Mouse (Mus musculus) heart, embryonic 12.5 days (tissue): Measurements from ENCODE around the gene Prkn. TPM values are rescaled to one million over a fixed set of nuclear protein-coding genes. Genes with fewer than 3 reads are reported as not detected.

Source experiments
- ATAC-seq: fragments of 200-750 bp; cut with Nextera tagmentation; 2 replicates; pipeline ENCODE4 v1.8.0; 2017; ENCODE audit warnings: moderate TSS enrichment, moderate library complexity; ENCODE audit not compliant: insufficient number of reproducible peaks, low FRiP score
- H3K27ac ChIP-seq: fragments of 300-500 bp; sonication (generic); 2 replicates; pipeline ENCODE4 v1.5.1; 2016; ENCODE audit warnings: mild to moderate bottlenecking, moderate library complexity; ENCODE audit not compliant: poor library complexity, severe bottlenecking
- H3K27me3 ChIP-seq: fragments of 300-500 bp; sonication (generic); replicated peaks from 2 replicates; pipeline ENCODE4 v1.6.1; 2016; ENCODE audit warnings: mild to moderate bottlenecking, moderate library complexity
- H3K36me3 ChIP-seq: fragments of 300-500 bp; sonication (generic); 2 replicates; pipeline ENCODE4 v1.6.1; 2016; ENCODE audit warnings: mild to moderate bottlenecking, moderate library complexity
- H3K4me1 ChIP-seq: fragments of 300-500 bp; sonication (generic); replicated peaks from 2 replicates; pipeline ENCODE4 v1.6.1; 2016; ENCODE audit warnings: mild to moderate bottlenecking
- H3K4me2 ChIP-seq: fragments of 300-500 bp; sonication (generic); 2 replicates; pipeline ENCODE4 v1.6.1; 2016; ENCODE audit warnings: mild to moderate bottlenecking, moderate library complexity
- H3K4me3 ChIP-seq: fragments of 300-500 bp; sonication (generic); 2 replicates; pipeline ENCODE4 v1.5.1; 2016; ENCODE audit warnings: mild to moderate bottlenecking
- H3K9ac ChIP-seq: fragments of 300-500 bp; sonication (generic); 2 replicates; pipeline ENCODE4 v1.6.1; 2016; ENCODE audit warnings: mild to moderate bottlenecking, moderate library complexity
- H3K9me3 ChIP-seq: fragments of 300-500 bp; sonication (generic); replicated peaks from 2 replicates; pipeline ENCODE4 v1.6.1; 2016; ENCODE audit warnings: mild to moderate bottlenecking, moderate library complexity
- WGBS: fragments of 180-500 bp; shearing (Covaris S2); methylation state at CpG from one replicate; pipeline ENCODE4 v1.1.7; 2016; 5-methylcytosine and 5-hydroxymethylcytosine counted together
- polyA plus RNA-seq: library from polyadenylated mRNA; unstranded; fragments of >200 nt; fragmentation: Nextera tagmentation; extraction: Ambion mirVana; gene quantifications from 2 replicates; pipeline ENCODE4 v1.2.1, GENCODE M21; 2016

The Prkn gene
- polyA plus RNA-seq, 1 experiment from 2014 or later: 1.5 TPM

DNA sequence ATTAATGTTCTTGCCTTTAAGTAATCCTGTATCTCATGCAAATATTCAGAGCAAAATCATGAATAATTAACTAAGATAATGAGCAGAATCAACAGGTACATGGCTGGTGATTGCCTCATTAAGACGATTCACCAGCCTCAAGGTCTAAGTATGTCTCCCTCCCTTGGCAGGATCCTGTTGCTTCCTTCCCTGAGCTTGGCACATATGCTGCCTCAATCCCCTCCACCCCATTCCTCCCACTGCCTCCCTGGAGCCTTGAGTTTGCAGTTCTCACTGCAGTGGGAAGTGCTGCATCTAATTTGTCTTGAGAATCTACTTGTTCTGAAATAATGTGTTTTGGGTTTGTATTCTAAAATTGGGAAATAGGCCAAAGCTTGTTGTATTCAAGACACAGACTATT lies 496.0 kb downstream of the Prkn start:
- no peaks in the 10 kb centered on the region for H3K4me1 ChIP-seq
- WGBS: 55% methylated on average over 1 of the region's 1 CpGs
- H3K9ac ChIP-seq: no peak overlapping the region
- H3K9me3 ChIP-seq: no peaks in the 10 kb centered on the region
- no peak overlapping the region for H3K4me3 ChIP-seq
- 0 out of 2 replicates have a peak, but pooled peaks cover 3% of the 10 kb centered on the region for H3K27me3 ChIP-seq
- no peaks in the 10 kb centered on the region for H3K36me3 ChIP-seq
- ATAC-seq: no peak
- H3K27ac ChIP-seq: no peak overlapping the region
- H3K4me2 ChIP-seq: no peak overlapping the region

GRCm38 (mm10) chr17:11340368-11340767 lies 500.2 kb downstream of the Prkn start:
- H3K9ac ChIP-seq: no peak overlapping the region
- H3K4me1 ChIP-seq: no peaks in the 10 kb centered on the region
- H3K9me3 ChIP-seq: no peaks in the 10 kb centered on the region
- H3K27ac ChIP-seq: no peak overlapping the region
- ATAC-seq: no peak
- no peaks in the 10 kb centered on the region for H3K36me3 ChIP-seq
- H3K4me2 ChIP-seq: no peak overlapping the region
- H3K27me3 ChIP-seq: 0 out of 2 replicates have a peak, but pooled peaks cover 3% of the 10 kb centered on the region
- 38% methylated on average over 4 of the region's 4 CpGs for WGBS
- no peak overlapping the region for H3K4me3 ChIP-seq

DNA sequence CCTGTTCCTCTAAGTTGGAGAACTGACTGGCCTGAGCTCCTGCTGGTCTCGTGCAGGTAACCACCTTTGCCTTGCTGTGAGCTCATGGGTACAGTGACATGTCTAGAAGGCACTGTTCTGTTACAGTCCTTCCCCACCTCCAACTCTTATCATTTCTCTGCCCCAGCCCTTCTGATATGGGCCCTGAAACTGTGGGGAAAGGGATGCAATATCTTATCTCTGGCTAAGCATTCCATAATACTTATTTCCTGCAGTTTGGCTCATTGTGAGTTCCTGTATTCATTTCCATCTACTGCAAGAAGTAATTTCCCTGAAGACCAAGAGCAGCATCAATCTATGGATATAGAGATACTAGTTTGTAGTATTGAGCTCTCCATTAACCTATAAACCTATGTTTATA lies 506.1 kb downstream of the Prkn start:
- no peaks in the 10 kb centered on the region for H3K9me3 ChIP-seq
- H3K9ac ChIP-seq: no peak overlapping the region
- no peak for ATAC-seq
- no peaks in the 10 kb centered on the region for H3K36me3 ChIP-seq
- H3K27ac ChIP-seq: no peak overlapping the region
- WGBS: 78% methylated on average over 1 of the region's 1 CpGs
- H3K27me3 ChIP-seq: 0 out of 2 replicates have a peak, but pooled peaks cover 3% of the 10 kb centered on the region
- no peak overlapping the region for H3K4me3 ChIP-seq
- no peak overlapping the region for H3K4me2 ChIP-seq
- H3K4me1 ChIP-seq: no peaks in the 10 kb centered on the region

GRCm38 (mm10) chr17:11352778-11353552 lies 512.8 kb downstream of the Prkn start:
- Histone ChIP-seq H3K27me3 (no peaks in the 10 kb centered on the region), H3K9ac (no peak overlapping the region), H3K36me3 (no peaks in the 10 kb centered on the region), H3K4me3 (no peak overlapping the region), H3K27ac (no peak overlapping the region), H3K4me1 (no peaks in the 10 kb centered on the region), H3K9me3 (no peaks in the 10 kb centered on the region), H3K4me2 (no peak overlapping the region)
- no peak for ATAC-seq
- WGBS: 35% methylated on average over 1 of the region's 1 CpGs

GRCm38 (mm10) chr17:11353553-11353945 lies 513.4 kb downstream of the Prkn start:
- no peak for ATAC-seq
- Histone ChIP-seq H3K4me3 (no peak overlapping the region), H3K4me1 (no peaks in the 10 kb centered on the region), H3K9me3 (no peaks in the 10 kb centered on the region), H3K27me3 (no peaks in the 10 kb centered on the region), H3K36me3 (no peaks in the 10 kb centered on the region), H3K27ac (no peak overlapping the region), H3K9ac (no peak overlapping the region), H3K4me2 (no peak overlapping the region)
- 80% methylated on average over 4 of the region's 4 CpGs for WGBS

GRCm38 (mm10) chr17:11354348-11354747 lies 514.2 kb downstream of the Prkn start:
- ATAC-seq: no peak
- Histone ChIP-seq H3K36me3 (no peaks in the 10 kb centered on the region), H3K4me2 (no peak overlapping the region), H3K27me3 (no peaks in the 10 kb centered on the region), H3K9ac (no peak overlapping the region), H3K4me1 (no peaks in the 10 kb centered on the region), H3K4me3 (no peak overlapping the region), H3K9me3 (no peaks in the 10 kb centered on the region), H3K27ac (no peak overlapping the region)
- WGBS: 66% methylated on average over 7 of the region's 7 CpGs

GRCm38 (mm10) chr17:11375461-11375860 lies 535.3 kb downstream of the Prkn start:
- 79% methylated on average over 2 of the region's 2 CpGs for WGBS
- Histone ChIP-seq H3K4me3 (no peak overlapping the region), H3K27me3 (no peaks in the 10 kb centered on the region), H3K36me3 (no peaks in the 10 kb centered on the region), H3K9ac (no peak overlapping the region), H3K27ac (no peak overlapping the region), H3K4me2 (no peak overlapping the region), H3K4me1 (no peaks in the 10 kb centered on the region), H3K9me3 (no peaks in the 10 kb centered on the region)
- no peak for ATAC-seq

DNA sequence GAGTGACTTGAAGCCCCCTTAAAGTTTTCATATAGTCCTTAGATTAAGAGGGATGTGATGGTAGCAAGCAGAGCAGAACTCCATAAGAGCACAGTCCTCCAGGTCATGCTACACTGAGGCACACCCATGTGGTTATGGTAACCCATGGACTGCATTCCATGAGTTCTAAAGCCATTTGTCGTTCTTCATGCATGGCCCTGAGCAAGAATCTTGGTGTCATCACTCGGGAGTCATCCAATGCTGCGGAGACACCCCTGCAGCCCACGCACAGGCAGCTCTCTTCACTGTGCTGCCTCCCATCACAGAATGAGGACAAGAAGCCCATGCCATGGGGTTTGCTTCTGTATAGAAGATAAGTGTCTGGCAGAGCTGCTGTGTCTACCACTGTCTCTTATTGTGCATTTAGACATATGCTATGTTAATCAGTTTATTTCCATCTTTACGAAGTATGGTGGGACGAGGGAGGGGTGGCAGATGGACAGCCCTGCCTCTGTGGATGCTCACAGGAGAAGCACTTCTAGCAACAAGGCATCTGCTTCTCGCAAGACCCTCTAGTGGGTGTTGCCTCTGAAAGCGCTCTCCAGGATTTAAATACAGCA lies 543.3 kb downstream of the Prkn start:
- Histone ChIP-seq H3K4me2 (no peak overlapping the region), H3K9ac (no peak overlapping the region), H3K9me3 (no peaks in the 10 kb centered on the region), H3K36me3 (no peaks in the 10 kb centered on the region), H3K27ac (no peak overlapping the region), H3K4me3 (no peak overlapping the region), H3K4me1 (no peaks in the 10 kb centered on the region), H3K27me3 (0 out of 2 replicates have a peak, but pooled peaks cover 1% of the 10 kb centered on the region)
- WGBS: 80% methylated on average over 8 of the region's 8 CpGs
- no peak for ATAC-seq

DNA sequence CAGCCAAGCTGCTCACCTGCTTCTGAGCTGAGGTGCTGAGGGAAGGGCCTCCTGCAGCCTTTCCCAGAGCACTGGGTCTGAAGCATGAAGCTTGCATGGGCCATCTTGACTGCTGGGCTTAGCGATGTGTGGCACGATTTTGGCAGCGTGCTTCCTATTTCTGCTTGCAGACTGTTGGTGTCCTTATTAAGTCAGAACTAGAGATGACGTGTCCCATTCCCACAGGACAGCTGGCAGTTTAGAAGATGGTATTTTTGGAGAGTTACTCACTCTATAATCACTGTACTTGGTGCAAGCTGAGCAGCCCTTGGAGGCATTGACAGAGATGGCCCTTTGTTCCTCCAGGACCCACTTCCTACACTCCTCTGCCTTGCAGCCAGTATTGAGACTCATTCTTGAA lies 545.1 kb downstream of the Prkn start:
- no peaks in the 10 kb centered on the region for H3K4me1 ChIP-seq
- ATAC-seq: no peak

DNA sequence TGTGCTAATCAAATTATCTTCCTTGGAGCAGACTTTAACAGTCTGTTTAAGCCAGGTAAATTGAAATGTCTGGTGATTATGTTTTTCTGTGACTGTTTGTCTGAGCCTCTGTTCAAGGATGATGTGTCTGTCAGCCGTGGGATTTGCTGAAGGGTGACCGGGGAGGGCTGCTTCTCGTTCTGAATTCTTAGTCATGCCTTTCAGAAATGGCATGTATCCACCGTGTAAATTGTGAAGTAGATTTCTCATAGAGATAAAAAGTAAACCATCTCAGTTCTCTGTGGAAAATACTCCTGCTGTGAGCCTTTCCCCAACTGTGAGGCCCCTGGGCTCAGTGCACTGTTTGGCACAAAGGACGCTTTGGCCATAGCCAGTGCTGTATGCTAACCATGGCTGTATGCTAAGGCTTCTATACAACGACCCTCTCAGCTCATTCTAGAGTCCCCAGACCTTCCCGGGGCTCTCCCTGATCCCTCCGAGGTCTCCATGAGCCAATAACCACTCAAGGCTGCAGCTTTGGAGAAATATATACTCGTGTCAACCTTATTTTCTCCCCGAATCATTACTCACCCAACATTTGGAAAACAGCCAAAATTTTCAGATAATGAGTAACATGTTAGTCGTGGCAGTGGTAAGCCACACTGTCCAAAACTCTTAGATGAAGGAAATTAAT lies 552.6 kb downstream of the Prkn start:
- no peak overlapping the region for H3K27ac ChIP-seq
- 0 out of 2 replicates have a peak, but pooled peaks cover 7% of the 10 kb centered on the region for H3K27me3 ChIP-seq
- H3K9me3 ChIP-seq: peaks cover 6% of the 10 kb centered on the region; the same call in 1 of the 2 replicates
- no peaks in the 10 kb centered on the region; the same call in 1 of the 2 replicates for H3K4me1 ChIP-seq
- no peak overlapping the region for H3K9ac ChIP-seq
- no peaks in the 10 kb centered on the region for H3K36me3 ChIP-seq
- H3K4me2 ChIP-seq: no peak overlapping the region
- H3K4me3 ChIP-seq: no peak overlapping the region
- WGBS: 68% methylated on average over 11 of the region's 11 CpGs
- ATAC-seq: no peak

More for the DNA sequence above, 545.1 kb downstream of the Prkn start:
- H3K36me3 ChIP-seq: no peaks in the 10 kb centered on the region
- no peak overlapping the region for H3K4me3 ChIP-seq
- 0 out of 2 replicates have a peak, but pooled peaks cover 4% of the 10 kb centered on the region for H3K27me3 ChIP-seq
- no peak overlapping the region for H3K27ac ChIP-seq
- H3K4me2 ChIP-seq: no peak overlapping the region
- WGBS: 75% methylated on average over 4 of the region's 4 CpGs
- peaks cover 1% of the 10 kb centered on the region; the same call in 1 of the 2 replicates for H3K9me3 ChIP-seq
- H3K9ac ChIP-seq: no peak overlapping the region

- Histone ChIP-seq H3K9me3 (peaks cover 6% of the 10 kb centered on the region; the same call in 1 of the 2 replicates), H3K9ac (no peak overlapping the region), H3K4me3 (no peak overlapping the region), H3K4me1 (no peaks in the 10 kb centered on the region; the same call in 1 of the 2 replicates), H3K4me2 (no peak overlapping the region), H3K27ac (no peak overlapping the region), H3K27me3 (0 out of 2 replicates have a peak, but pooled peaks cover 4% of the 10 kb centered on the region), H3K36me3 (no peaks in the 10 kb centered on the region)
- ATAC-seq: no peak
- WGBS: 53% methylated on average over 6 of the region's 6 CpGs
Observed at GRCm38 (mm10) chr17:11394607-11395006, 554.4 kb downstream of the Prkn start.
